Mouse (Mus musculus) frontal cortex, adult (tissue): ENCODE measurements at regions not wholly inside any gene's neighbourhood (a gene's known extent, or its start where the extent isn't known, plus 50 kb on each side); places are given as distances from the start of the nearest gene placed in this dataset.
"Not testable (repeated sequence)": the region's sequence is repeated elsewhere in the genome, so short reads cannot be mapped to it uniquely, and the experiment has no call there.

Source experiments
- ATAC-seq: cut with Nextera tagmentation; 2 replicates; pipeline ENCODE4 v1.9.2; 2017; ENCODE audit warnings: mild to moderate bottlenecking, moderate library complexity, mixed read lengths; ENCODE audit not compliant: low TSS enrichment

- no peak for ATAC-seq
These were observed 58.1 kb upstream of the Clstn2 start for GRCm38 (mm10) chr9:98091105-98091504.

GRCm38 (mm10) chr9:98095064-98095790, 62.2 kb upstream of the Clstn2 start:
- no peak for ATAC-seq

GRCm38 (mm10) chr9:98123390-98123789, 90.4 kb upstream of the Clstn2 start:
- ATAC-seq, result no peak

- ATAC-seq, result no peak
These were observed 96.6 kb upstream of the Clstn2 start for GRCm38 (mm10) chr9:98129596-98129995.

- peak; percentile 99 for ATAC-seq
These were observed 97.9 kb upstream of the Clstn2 start for GRCm38 (mm10) chr9:98130849-98131248.

- ATAC-seq, result no peak
These were observed 107.6 kb upstream of the Clstn2 start for GRCm38 (mm10) chr9:98140546-98140945.

- no peak for ATAC-seq
These were observed 109.1 kb upstream of the Clstn2 start for GRCm38 (mm10) chr9:98142121-98142520.

- no peak for ATAC-seq
These were observed 113.9 kb upstream of the Clstn2 start for GRCm38 (mm10) chr9:98146901-98147300.

- ATAC-seq, result peak; percentile 99
These were observed 125.4 kb upstream of the Clstn2 start for GRCm38 (mm10) chr9:98158421-98158820.

GRCm38 (mm10) chr9:98164489-98164888, 122.7 kb upstream of the Nmnat3 start:
- ATAC-seq, result no peak

GRCm38 (mm10) chr9:98174056-98174455, 113.2 kb upstream of the Nmnat3 start:
- no peak for ATAC-seq

- ATAC-seq, result no peak
These were observed 110.4 kb upstream of the Nmnat3 start for GRCm38 (mm10) chr9:98176701-98177380.

- no peak for ATAC-seq
These were observed 106.5 kb upstream of the Nmnat3 start for GRCm38 (mm10) chr9:98180766-98181165.

- ATAC-seq, result no peak
These were observed 100.4 kb upstream of the Nmnat3 start for GRCm38 (mm10) chr9:98186757-98187300.

- ATAC-seq, result peak; percentile 99
These were observed 92.9 kb upstream of the Nmnat3 start for GRCm38 (mm10) chr9:98194356-98194755.

- no peak for ATAC-seq
These were observed 68.4 kb upstream of the Nmnat3 start for GRCm38 (mm10) chr9:98218824-98219223.

GRCm38 (mm10) chr9:98220367-98220766, 66.9 kb upstream of the Nmnat3 start:
- no peak for ATAC-seq

- ATAC-seq, result no peak
These were observed 65.5 kb upstream of the Nmnat3 start for GRCm38 (mm10) chr9:98221766-98222165.

GRCm38 (mm10) chr9:98228226-98228625, 59.0 kb upstream of the Nmnat3 start:
- no peak for ATAC-seq

- no peak for ATAC-seq
These were observed 58.3 kb upstream of the Nmnat3 start for GRCm38 (mm10) chr9:98228907-98229306.

GRCm38 (mm10) chr9:98234731-98235130, 52.5 kb upstream of the Nmnat3 start:
- not testable (repeated sequence) for ATAC-seq
